Mouse (Mus musculus) embryonic facial prominence, embryonic 11.5 days (tissue): ENCODE measurements around the gene Tepp. TPM values are rescaled to one million over a fixed set of nuclear protein-coding genes. Genes with fewer than 3 reads are reported as not detected.

Experiments used
- ATAC-seq: fragments of 200-750 bp; cut with Nextera tagmentation; replicated peaks from 2 replicates; pipeline ENCODE4 v1.8.0; 2017; ENCODE audit warnings: low read depth; ENCODE audit not compliant: insufficient number of reproducible peaks, low FRiP score, low TSS enrichment
- DNase-seq: peaks from one replicate; pipeline ENCODE4 v3.0.0-alpha.2; 2015; ENCODE audit warnings: low spot score
- H3K27ac ChIP-seq: fragments of 300-500 bp; sonication (generic); replicated peaks from 2 replicates; pipeline ENCODE4 v1.5.1; 2014; ENCODE audit warnings: mild to moderate bottlenecking, low read depth, low read length, control low read depth
- H3K27me3 ChIP-seq: fragments of 300-500 bp; sonication (generic); 2 replicates; pipeline ENCODE4 v1.6.1; 2014; ENCODE audit warnings: mild to moderate bottlenecking, low read length, moderate library complexity, mixed read lengths; ENCODE audit not compliant: control insufficient read depth, insufficient read depth
- H3K36me3 ChIP-seq: fragments of 300-500 bp; sonication (generic); replicated peaks from 2 replicates; pipeline ENCODE4 v1.6.1; 2014; ENCODE audit warnings: low read depth, mild to moderate bottlenecking, low read length, moderate library complexity, mixed read lengths; ENCODE audit not compliant: control insufficient read depth, insufficient read depth
- H3K4me1 ChIP-seq: fragments of 300-500 bp; sonication (generic); 2 replicates; pipeline ENCODE4 v1.6.1; 2014; ENCODE audit warnings: low read length, mixed read lengths; ENCODE audit not compliant: control insufficient read depth, insufficient read depth
- H3K4me2 ChIP-seq: fragments of 300-500 bp; sonication (generic); 2 replicates; pipeline ENCODE4 v1.6.1; 2014; ENCODE audit warnings: low read depth, mild to moderate bottlenecking, control low read depth, low read length, moderate library complexity
- H3K4me3 ChIP-seq: fragments of 300-500 bp; sonication (generic); 2 replicates; pipeline ENCODE4 v1.5.1; 2014; ENCODE audit warnings: low read depth, low read length, control low read depth
- H3K9ac ChIP-seq: fragments of 300-500 bp; sonication (generic); replicated peaks from 2 replicates; pipeline ENCODE4 v1.6.1; 2014; ENCODE audit warnings: mild to moderate bottlenecking, control low read depth, low read length
- H3K9me3 ChIP-seq: fragments of 300-500 bp; sonication (generic); replicated peaks from 2 replicates; pipeline ENCODE4 v1.6.1; 2016; ENCODE audit warnings: mild to moderate bottlenecking, low read length, inconsistent platforms, mixed read lengths; ENCODE audit not compliant: control insufficient read depth
- WGBS: fragments of 180-500 bp; shearing (Covaris S2); extraction: QIAGEN DNeasy Blood & Tissue Kit; methylation state at CpG from one replicate; pipeline ENCODE4 v1.1.7; 2014; 5-methylcytosine and 5-hydroxymethylcytosine counted together
- polyA plus RNA-seq: library from polyadenylated mRNA; unstranded; fragments of >200 nt; fragmentation: Nextera tagmentation; extraction: Ambion mirVana; gene quantifications from 2 replicates; pipeline ENCODE4 v1.2.1, GENCODE M21; 2014

Gene Tepp
- polyA plus RNA-seq, 1 experiment from 2014 or later = not detected

DNA sequence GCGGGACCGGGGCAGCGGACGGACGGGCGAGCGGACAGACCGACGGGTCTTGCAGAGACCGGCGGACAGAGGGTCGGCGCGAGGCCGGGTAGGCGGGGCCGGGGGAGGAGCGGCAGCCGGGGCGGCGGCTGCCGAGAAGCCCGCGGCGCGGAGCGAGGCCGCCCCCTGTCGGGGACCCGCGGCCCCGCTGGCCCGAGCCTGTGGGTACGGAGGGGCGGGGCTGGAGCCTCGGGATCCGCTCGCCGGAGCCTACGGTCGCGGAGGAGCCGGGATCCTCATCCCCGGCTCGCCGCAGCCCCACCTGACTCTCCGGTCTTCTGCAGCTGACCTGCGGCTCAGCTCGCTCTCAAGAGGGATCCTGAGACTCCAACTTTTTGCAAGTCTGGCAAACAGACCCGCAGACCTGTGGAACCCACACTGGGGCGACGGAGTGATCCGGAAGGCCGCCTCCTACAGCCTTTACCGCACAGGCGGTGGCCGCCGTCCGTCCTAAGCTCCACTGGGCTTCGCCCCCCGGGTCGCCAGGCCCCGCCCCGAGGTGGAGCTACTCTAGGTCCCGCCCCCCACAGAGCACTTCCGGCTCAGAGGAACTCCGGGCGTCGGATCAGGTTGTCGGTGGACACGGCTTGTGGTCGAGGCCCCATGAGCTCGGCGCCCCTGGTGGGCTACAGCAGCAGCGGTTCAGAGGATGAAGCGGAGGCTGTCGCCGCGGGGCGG is 21.5 kb downstream of the Tepp start, which contains the start of the genes Zfp319 and Usb1:
Gene Zfp319, minus strand, starts transcription at position 231 of the 717 bp plus-strand sequence.
Gene Usb1, plus strand, starts transcription at position 565 of the 717 bp plus-strand sequence.
- peak; percentile 91 for ATAC-seq
- Histone ChIP-seq H3K36me3 (peaks cover 19% of the 10 kb centered on the region), H3K9ac (peak within 1 kb of the TSS; percentile 91), H3K27ac (peak within 1 kb of the TSS; percentile 93), H3K4me2 (peak within 1 kb of the TSS; percentile 42), H3K4me1 (no peaks in the 10 kb centered on the region), H3K9me3 (no peaks in the 10 kb centered on the region), H3K4me3 (peak within 1 kb of the TSS; percentile 90), H3K27me3 (no peaks in the 10 kb centered on the region)
- under 1% methylated on average over 47 of the region's 80 CpGs for WGBS
- peak; percentile 97 for DNase-seq

DNA sequence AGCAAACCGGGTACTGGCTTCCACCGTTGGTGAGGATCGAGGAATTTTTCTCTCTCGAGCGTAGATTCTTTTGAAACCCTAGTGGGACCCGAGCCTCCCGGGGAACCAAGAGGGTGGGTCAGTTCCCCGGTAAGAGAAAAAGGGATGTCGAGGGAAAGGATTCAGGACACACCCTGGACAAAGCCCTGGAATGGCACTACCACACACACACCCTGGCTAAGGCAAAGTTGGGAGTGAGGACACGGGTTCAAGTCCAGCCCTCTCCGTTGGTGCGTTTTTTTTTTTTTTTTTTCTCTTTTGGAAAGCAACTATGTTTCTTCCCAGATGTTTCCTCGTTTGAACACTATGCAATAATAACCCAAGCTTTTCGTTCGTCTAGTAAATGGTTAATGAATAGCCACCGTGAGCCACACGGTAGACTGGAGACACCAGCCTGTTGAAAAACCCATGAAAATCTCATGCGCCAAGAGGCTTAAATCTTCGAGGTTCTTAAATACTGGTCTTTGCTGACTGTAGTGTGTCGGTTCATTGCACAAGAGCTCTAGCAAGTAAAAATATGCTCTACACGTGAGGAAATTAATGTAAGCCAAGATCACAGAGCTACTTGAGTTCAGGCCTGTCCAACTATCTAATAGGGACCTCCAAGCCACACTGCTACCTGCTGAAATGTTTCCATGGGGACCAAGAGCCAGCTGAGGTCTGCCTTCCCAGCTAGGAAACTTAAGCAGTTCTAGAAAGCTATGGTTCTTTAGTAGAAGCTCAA is 22.3 kb downstream of the Tepp start:
- Histone ChIP-seq H3K36me3 (peaks cover 15% of the 10 kb centered on the region), H3K4me3 (peak overlapping the region; percentile 90), H3K9ac (peak overlapping the region; percentile 91), H3K27me3 (no peaks in the 10 kb centered on the region), H3K27ac (peak overlapping the region; percentile 93), H3K4me2 (peak overlapping the region; percentile 42), H3K9me3 (no peaks in the 10 kb centered on the region), H3K4me1 (no peaks in the 10 kb centered on the region)
- WGBS = 27% methylated on average over 21 of the region's 21 CpGs
- ATAC-seq = peak; percentile 45; the same call in 1 of the 2 replicates
- no peak for DNase-seq

DNA sequence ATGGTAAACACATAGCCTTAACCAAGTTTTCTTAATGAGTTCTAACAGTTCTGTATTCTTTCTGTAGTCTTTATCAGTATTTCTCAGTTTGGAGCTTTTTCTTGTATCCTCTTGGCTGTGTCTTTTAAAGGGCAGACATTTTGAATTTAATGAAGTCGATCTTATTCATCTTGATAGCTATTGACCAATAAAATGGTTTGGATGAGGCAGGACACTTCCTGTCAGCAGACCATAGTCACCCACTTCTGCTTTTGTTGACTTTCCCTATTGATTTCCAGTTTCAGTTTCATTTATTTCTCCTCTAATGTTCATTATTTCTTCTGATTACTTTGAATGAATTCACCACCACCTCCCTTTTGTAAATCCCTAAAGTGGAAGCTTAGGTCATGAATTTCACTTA is 25.3 kb downstream of the Tepp start:
- Histone ChIP-seq H3K9me3 (no peaks in the 10 kb centered on the region), H3K27me3 (no peaks in the 10 kb centered on the region), H3K4me3 (no peak overlapping the region), H3K27ac (no peak overlapping the region), H3K4me1 (no peaks in the 10 kb centered on the region), H3K4me2 (no peak overlapping the region), H3K36me3 (no peaks in the 10 kb centered on the region), H3K9ac (no peak overlapping the region)
- WGBS = 86% methylated on average over 1 of the region's 1 CpGs
- ATAC-seq (no peak), DNase-seq (no peak)

DNA sequence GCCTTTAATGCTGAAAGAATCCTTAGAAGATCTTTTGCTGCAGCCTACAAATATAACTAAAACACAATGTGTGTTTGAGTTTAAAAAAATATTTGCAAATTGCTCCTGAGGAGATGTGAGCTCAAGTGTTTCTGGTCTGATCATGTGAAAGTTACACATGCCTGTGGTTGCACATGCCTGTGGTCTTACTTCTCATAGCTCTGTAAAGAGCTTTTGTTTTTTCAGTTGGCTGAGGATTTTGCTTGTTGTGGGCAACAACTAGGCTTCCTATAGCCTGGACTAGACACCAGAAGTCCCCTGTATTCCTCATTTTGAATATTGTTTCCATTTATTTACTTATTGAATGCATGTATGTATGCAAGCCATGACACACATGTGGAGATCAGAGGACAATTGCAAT is 26.0 kb downstream of the Tepp start:
- Histone ChIP-seq H3K4me3 (no peak overlapping the region), H3K9ac (no peak overlapping the region), H3K9me3 (no peaks in the 10 kb centered on the region), H3K4me2 (no peak overlapping the region), H3K27me3 (no peaks in the 10 kb centered on the region), H3K36me3 (no peaks in the 10 kb centered on the region), H3K4me1 (no peaks in the 10 kb centered on the region), H3K27ac (no peak overlapping the region)
- ATAC-seq (no peak), DNase-seq (no peak)

DNA sequence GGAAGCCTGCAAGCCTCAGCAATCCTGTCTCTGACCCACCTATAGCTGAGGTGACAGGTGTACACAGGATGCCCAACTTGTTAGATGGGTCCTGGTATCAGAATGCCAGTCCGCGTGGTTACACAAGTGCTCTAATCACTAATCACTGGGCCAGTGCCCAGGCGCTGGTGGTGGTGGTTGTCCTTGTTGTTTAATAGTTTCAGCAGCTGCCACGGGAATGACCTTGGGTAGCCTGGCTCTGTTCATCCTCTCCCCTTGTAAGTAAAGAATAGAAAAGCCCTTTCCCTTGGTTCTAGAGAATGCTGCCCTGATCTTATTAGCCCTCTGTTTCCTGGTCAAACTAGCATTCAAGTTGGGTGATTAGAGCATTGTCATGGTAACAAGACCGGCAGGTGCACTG is 31.4 kb downstream of the Tepp start:
- Histone ChIP-seq H3K4me3 (no peak overlapping the region), H3K27me3 (no peaks in the 10 kb centered on the region), H3K9ac (no peak overlapping the region), H3K36me3 (no peaks in the 10 kb centered on the region), H3K4me2 (no peak overlapping the region), H3K4me1 (no peaks in the 10 kb centered on the region), H3K9me3 (no peaks in the 10 kb centered on the region), H3K27ac (no peak overlapping the region)
- DNase-seq (no peak), ATAC-seq (no peak)
- WGBS = 67% methylated on average over 5 of the region's 5 CpGs

DNA sequence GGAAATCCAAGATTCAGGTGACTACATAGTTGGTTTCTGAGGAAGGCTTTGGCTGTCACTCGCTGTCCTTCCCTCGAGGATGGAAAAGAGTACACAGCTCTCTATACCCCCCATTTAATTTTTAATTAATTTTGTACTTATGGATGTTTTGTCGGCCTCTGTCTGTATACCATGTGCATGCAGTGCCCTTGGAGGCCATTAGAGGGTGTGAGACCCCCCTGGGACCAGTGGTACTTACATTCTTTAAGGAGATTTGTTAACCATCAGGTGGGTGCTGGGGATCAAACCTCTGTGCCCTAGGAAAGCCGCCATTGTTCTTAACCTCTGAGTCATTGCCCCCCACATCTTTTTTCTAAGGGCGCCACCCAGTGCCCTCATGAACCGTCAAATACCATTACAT is 34.3 kb downstream of the Tepp start:
- H3K9ac ChIP-seq = no peak overlapping the region
- no peak overlapping the region for H3K4me3 ChIP-seq
- no peaks in the 10 kb centered on the region for H3K36me3 ChIP-seq
- H3K27me3 ChIP-seq = no peaks in the 10 kb centered on the region
- no peaks in the 10 kb centered on the region for H3K9me3 ChIP-seq
- DNase-seq (no peak), ATAC-seq (no peak)
- H3K4me1 ChIP-seq = no peaks in the 10 kb centered on the region
- no peak overlapping the region for H3K27ac ChIP-seq
- H3K4me2 ChIP-seq = no peak overlapping the region
- WGBS = 68% methylated on average over 6 of the region's 6 CpGs

DNA sequence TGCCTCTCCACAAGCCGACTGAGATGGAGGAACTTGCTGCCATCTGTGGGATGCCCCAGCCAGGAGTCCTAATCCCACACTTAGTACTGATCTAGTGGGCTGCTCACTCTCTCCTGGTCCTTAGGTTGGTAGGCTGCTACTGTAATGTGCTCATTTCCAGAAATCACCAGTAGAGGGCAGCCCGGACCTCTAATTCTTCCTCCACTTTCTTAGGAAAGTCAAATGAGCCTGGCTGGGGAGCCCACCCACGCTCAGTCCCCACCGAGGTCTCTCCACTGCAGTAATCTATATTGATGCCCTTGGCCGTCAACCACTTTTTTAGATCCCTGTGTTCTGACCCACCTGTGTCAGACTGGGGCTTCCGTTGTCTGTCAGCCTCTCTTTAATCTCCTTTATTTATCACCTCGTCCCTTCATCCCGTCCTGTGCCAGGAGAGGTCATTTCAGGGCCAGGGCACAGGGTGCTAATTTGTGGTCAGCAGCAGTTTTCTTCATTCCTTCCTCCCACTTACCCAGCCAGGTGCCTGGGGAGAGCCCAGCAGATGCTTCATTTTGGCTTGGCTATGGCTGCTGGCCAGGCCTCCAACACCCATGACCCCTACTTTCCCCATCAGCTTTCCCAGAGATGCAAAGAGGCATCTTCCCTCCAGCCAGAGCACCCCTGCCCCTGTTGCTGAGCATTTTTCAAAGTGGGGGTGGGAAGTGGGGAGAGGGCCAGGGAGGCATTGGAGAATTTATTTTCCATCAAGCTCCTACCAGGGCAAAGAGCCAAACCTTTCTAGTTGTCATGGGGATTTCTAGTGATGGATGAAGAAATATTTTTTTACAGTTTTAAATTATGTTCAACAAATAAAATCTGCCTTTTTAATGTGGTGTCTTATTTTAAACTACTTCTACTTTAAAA is 36.5 kb downstream of the Tepp start:
- WGBS = 33% methylated on average over 8 of the region's 8 CpGs
- H3K4me3 ChIP-seq = no peak overlapping the region
- ATAC-seq = peak; percentile 64; the same call in 1 of the 2 replicates
- H3K27me3 ChIP-seq = peaks cover 4% of the 10 kb centered on the region; the same call in 1 of the 2 replicates
- DNase-seq = peak; percentile 84
- H3K4me1 ChIP-seq = no peaks in the 10 kb centered on the region
- H3K4me2 ChIP-seq = no peak overlapping the region
- H3K36me3 ChIP-seq = no peaks in the 10 kb centered on the region
- no peak overlapping the region for H3K9ac ChIP-seq
- H3K9me3 ChIP-seq = no peaks in the 10 kb centered on the region
- H3K27ac ChIP-seq = no peak overlapping the region
